Mouse (Mus musculus) left cerebral cortex, postnatal 4 days (tissue): Measurements from ENCODE around the gene Wfdc12. TPM values are rescaled to one million over a fixed set of nuclear protein-coding genes. Genes with fewer than 3 reads are reported as not detected.
A peak's percentile ranks its signal among the peaks of the same experiment; 100 is the strongest.

ENCODE experiments used
- DNase-seq: peaks from one replicate; pipeline ENCODE4 v3.0.0-alpha.2; 2022
- intact Hi-C: fragments of 180-260 bp; cut with DNase I; formaldehyde crosslinking; loops from one replicate; pipeline ENCODE4 v1.15.1; 2025
- total RNA-seq, 2 experiments: library from RNA; stranded (reverse); gene quantifications; 2 replicates each; pipeline ENCODE4 v1.2.3; 2021

The Wfdc12 gene
- total RNA-seq, 2 experiments from 2014 or later: not detected

DNA sequence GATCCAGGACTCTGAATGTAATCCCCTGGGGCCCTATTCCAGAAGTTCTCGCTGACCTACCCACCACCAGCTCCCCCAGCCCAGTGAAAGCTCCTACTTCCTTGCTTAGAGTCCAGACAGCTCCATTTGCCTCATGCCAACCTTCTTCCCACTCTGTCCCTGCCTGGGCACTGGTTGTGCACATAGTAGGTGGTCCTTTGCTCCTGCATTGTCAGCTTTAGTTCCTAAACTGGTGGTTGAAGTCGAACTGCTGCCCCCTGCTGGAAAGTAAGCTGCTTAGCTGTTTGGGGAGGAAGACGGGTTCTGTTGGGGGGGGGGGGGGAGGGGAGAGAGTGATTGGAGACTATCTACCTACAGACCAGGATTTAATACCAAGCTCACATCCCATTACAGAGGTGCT lies 10.3 kb downstream of the Wfdc12 start:
- DNase-seq: no peak
- intact Hi-C loops: no loop called here

- intact Hi-C loops: loop anchor here (10.0 kb wide), 1 partner anchor 167 kb away; no protein-coding TSS in a partner anchor
Observed at GRCm38 (mm10) chr2:164177831-164178230, 12.6 kb downstream of the Wfdc12 start.

DNA sequence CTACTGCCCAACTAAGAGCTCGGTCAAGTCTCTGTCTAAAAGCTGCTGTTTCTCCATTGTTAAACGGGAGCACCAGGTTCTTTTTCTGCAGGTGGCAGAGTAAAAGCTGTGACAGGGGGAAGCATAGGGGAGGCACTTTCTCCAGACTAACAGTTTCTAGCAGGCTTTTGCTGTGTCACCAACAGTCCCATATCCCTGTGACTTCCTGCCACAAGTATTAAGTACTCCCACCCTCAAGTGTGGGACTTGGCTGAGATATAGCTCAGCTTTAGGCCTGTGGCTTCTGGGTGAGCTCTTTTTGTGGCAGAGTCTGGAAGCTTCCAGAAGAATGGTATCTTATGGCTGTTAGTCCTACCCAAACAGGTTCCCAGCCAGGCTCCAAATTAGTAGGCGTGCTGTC lies 14.6 kb downstream of the Wfdc12 start:
- intact Hi-C loops: loop anchor here (10.0 kb wide), 1 partner anchor 169 kb away; no protein-coding TSS in a partner anchor
- DNase-seq: no peak

More at GRCm38 (mm10) chr2:164177831-164178230, 12.6 kb downstream of the Wfdc12 start:
- DNase-seq: no peak

DNA sequence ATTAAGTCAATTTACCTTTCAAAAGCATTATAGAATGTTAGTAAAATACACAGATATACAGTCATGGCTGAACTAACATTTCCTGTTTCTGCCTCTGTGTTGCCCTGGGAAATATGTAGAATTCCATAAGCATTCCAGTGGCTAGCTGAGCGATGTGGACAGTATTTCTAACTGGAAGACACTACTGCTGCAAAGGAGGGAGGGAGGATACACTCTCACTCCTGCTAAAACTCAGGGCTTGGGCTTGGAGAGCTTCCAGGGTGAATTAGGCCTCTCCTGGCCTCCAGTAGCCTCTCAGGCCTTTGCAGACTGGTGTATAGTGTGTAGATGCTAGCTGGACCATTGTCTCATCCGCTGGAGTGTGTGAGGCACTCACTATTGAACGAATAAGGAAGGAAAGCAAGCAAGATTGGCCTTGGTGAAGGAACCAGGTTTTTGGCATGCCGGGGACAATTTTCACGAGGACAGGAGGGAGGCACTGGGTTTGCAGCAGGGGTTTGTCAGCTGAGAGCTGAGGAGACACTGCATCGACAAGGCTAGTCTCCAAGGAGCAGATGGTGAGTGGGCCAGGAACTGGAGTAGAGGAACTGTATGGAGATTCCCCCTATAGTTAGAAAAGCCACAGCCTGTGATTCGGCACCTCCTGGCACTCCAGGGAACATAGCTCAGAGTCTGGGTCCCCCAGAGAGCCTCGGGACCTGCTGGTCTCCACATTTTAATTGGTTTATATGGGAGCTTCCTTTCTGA lies 15.6 kb downstream of the Wfdc12 start:
- no peak for DNase-seq
- intact Hi-C loops: loop anchor here (10.0 kb wide), 1 partner anchor 170 kb away; no protein-coding TSS in a partner anchor

DNA sequence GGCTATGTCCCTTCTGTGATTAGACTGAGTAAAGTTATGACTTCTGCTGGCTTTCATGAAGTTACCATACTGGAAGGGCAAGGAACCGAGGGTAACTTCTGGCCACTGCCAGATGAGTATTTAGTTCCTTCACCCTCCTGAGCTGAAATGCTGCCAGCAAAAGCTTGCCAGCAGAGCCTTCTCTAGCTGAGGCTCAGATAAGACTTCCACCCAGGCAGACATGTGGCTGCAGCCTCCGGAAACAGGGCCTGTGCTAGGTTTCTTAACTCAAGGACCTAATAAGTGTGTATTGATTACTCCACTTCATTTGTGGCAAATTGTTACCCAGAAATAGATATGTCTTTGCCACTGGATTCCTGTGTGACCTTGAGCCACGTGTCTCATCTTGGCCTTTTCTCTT lies 17.0 kb downstream of the Wfdc12 start:
- no peak for DNase-seq
- intact Hi-C loops: loop anchor here (10.0 kb wide), 1 partner anchor 171 kb away; no protein-coding TSS in a partner anchor

- DNase-seq: no peak
Observed at GRCm38 (mm10) chr2:164170902-164171301, 19.5 kb downstream of the Wfdc12 start, which contains the start of gene Kcns1. Gene Kcns1, minus strand, starts transcription at chr2:164171113.

GRCm38 (mm10) chr2:164170326-164170725 lies 20.1 kb downstream of the Wfdc12 start:
- intact Hi-C loops: loop anchor here (10.0 kb wide), 1 partner anchor 174 kb away; no protein-coding TSS in a partner anchor
- DNase-seq: no peak

More at GRCm38 (mm10) chr2:164170902-164171301, 19.5 kb downstream of the Wfdc12 start, which contains the start of gene Kcns1:
- intact Hi-C loops: loop anchor here (10.0 kb wide), 1 partner anchor 174 kb away; no protein-coding TSS in a partner anchor

- DNase-seq: no peak
- intact Hi-C loops: no loop called here
Observed at GRCm38 (mm10) chr2:164168571-164168946, 21.8 kb downstream of the Wfdc12 start.

DNA sequence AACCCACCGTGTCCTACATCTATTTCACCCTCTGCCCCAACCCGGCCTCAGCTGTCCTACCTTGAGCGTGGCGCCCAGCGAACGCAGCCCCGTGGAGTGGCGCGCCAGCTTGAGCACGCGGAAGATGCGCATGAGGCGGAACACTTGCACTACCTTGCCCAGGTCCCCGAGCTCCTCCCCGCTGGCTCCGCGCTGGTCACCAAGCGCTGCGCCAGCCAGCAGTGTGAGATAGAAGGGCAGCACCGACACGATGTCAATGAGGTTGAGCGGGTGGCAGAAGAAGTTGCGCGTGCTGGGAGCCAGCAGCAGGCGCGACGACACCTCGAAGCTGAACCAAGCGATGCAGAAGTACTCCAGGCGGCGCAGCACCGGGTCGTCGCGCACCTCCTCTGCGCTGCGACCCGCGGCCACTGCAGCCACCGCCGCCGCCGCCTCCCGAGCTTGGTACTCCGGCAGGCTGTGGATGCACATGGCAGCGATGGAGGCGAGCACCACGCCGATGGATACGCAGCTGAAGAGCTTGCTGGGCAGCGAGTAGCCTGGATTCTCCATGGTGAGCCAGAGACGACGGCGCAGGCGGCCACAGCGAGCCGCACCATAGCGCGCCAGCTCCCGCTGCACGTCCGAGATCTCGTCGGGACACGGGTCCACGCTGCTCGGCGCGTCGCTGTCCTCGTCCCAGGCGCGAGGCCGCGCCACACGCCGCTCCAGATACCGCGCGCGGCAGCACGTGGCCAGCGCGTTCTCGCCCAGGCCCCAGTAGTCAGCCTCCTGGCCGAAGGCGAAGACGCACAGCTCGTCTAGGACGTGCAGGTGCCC lies 22.4 kb downstream of the Wfdc12 start:
- DNase-seq: no peak
- intact Hi-C loops: no loop called here

DNA sequence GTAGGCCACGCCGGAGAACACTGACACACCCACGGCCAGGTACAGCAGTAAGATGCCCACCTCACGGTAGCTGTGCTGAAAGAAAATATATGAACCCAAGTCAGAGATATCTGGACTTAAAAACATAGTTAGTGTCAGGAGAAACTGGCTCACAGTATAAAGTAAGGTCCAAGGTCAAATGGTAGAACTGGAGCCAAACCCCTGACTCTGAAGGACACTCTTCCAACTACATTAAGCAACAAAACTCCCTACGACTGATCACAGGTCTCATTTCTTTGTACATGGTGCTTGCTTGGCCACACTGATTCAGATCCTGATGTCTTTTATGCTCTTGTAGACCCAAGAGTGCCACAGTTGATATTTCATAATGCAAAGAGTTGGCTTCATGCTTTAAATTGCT lies 25.5 kb downstream of the Wfdc12 start:
- DNase-seq: no peak
- intact Hi-C loops: no loop called here

DNA sequence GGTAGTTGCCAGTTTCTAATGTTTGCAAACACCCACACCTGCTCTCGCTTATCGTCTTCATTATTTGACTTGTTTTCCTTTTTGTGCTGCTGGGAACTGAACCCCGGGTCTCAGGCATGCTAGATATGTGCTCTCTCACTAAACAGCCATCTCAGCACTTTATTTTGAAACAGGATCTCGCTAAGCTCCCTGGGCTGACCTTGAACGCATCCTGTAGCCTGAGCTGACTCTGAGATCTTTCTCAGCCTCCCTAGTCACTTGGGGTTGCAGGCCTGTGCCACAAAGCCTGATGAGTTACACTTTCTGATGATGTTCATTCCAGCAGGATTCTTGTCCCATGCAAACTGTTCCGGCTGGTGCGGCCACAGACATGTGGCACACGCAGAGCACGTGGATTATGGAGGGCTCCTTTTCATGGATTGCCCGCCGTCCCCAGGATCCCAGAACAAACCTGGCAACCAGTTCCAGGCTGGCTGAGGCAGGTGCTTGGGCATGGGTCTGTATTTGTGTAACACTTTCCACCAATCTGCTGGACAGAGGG lies 28.8 kb downstream of the Wfdc12 start:
- DNase-seq: no peak
- intact Hi-C loops: no loop called here

DNA sequence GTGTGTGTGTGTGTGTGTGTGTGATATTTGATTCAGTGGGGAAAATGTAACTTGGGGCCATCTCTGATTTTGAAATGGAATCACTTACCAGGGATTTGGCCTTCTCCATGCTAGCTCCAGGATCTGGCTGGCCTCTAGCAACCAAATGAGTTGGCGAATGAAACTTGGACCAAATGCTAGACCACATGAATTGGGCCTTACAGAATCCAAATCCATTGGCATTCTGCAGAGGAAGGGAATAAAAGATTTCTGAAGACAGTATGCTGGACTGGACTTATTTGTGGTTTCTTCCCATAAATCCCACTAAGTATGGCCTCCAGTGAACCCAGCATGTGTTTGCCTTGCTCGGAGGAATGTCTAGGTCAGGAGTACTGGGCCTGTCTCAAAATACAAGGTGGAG lies 31.6 kb downstream of the Wfdc12 start:
- DNase-seq: no peak
- intact Hi-C loops: no loop called here

DNA sequence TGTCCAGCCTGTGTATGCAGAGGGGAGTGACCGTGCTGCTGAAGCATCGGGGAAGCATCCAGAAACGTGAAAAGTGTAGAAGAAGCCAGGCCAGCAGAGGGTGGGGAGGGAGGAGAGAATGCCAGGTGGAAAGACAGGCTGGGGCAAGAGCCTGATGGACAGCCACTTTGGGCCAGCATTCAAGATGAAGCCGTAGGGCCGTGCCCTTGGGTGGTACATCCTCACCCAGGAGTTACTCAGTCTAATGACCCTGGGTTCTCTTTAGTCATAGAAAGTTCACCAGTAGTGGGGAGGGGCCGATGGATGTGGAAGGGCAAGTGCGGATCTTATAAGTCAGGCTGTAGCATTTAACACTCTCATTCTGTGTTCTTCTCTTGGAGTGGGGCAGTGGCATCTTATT lies 34.2 kb downstream of the Wfdc12 start:
- intact Hi-C loops: no loop called here
- no peak for DNase-seq

DNA sequence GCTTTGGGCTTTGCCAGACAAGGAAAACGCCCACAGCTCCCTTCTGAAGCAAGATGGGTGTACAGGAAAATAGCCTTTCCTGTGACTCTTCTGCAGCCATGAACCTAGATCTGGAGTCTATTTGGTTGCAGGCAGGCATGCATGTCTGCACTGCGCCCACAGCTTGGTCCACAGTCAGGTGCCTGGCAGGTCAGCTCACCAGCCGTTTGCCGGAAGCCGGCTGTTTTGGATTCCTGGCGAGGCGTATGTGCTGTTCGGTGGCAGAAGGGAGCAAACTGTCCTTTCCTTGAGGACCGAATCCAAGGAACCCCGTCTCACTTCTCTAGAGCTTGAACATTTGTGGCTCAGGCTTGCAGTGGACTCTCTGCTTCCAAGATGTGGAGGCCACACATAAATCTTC lies 36.4 kb downstream of the Wfdc12 start:
- intact Hi-C loops: no loop called here
- no peak for DNase-seq

DNA sequence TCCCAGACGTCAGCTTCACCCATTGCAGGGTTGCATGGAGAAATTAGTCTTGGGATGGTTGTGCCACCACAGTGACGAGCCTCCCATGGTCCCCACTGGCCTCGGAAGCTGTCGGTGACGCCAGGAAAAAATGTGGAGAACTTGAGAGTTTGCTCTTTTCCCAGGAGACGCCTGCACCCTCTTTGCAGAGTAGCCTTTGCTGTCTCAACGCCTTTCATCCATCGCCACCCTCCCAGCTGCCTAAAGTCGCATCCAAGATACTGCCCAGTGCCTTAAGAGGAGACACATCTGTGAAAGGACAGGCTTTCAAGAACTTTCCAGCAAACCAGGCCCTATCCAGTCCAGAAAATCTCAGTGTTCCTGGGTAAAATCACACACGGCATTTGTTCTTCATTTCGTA lies 38.1 kb downstream of the Wfdc12 start:
- intact Hi-C loops: no loop called here
- DNase-seq: no peak

DNA sequence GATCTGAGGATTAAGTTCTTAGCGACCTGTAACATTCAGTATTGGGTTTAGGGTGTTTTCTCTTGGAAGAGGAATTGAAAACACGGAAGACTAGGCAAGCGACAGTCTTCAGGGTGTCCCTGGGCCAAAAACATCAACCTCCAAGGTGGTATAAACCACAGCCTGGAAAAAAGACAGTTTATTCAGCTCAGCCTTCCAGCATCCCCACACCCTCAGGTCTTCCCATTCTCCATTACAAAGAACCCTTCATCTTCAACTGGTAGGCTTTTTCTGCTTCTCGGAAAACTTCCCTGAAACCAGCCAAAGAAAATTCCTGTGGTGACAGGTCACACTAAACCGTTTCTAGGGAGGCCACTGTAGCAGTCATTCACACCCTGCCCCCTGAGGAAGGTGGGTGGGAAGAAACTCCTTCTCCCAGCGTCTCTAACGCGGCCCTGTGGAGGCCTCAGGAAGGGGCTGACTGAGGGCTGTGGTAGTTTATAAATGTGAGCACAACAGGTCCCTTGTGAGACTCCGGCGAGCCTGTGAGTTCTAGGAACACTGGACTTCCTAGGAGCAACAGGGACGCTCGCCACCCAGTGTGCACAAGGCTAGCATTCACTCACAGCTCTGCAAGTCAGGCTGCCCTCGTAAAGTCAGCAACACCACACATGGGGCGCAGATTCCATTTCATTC lies 40.2 kb downstream of the Wfdc12 start:
- intact Hi-C loops: no loop called here
- no peak for DNase-seq

DNA sequence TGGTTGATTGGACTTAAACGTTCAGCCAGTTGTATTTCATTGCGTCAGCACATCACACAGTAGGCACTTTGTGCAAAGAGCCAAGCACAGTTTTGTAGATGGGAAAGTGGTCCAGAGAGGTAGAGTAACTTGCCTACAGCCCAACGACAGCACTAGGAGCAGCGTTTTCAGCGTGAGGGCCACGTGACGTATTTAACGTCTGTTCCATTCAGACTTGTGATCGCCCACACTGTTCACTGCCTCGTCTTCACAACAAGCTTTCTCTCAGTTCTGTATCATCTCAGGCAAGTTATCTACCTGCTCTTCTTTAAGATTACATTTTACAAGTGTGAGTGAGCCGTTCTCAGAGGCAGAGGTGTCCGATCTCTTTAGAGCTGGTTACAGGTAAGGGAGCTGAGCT lies 43.9 kb downstream of the Wfdc12 start:
- intact Hi-C loops: no loop called here
- no peak for DNase-seq

GRCm38 (mm10) chr2:164144541-164144940 lies 45.9 kb downstream of the Wfdc12 start:
- no peak for DNase-seq
- intact Hi-C loops: no loop called here

DNA sequence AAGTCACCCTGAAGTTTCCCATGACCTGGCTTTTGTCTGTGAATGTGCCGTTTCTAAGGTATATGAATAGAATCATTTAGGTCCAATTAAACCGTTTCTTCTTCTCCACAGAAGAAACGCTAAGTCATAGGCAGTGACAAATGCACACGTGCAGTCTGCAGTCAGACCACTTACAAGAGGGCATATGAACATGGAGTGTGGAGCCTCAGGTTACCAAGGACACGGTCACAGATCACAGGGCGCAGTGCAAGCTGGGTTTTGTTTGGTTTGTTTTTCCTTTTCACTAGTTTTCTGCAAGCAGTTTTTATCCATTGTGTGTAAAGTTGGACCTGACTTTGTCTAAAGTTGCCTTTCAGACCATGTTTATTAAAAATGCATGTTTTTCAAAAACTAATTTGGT lies 46.4 kb downstream of the Wfdc12 start:
- intact Hi-C loops: no loop called here
- no peak for DNase-seq

DNA sequence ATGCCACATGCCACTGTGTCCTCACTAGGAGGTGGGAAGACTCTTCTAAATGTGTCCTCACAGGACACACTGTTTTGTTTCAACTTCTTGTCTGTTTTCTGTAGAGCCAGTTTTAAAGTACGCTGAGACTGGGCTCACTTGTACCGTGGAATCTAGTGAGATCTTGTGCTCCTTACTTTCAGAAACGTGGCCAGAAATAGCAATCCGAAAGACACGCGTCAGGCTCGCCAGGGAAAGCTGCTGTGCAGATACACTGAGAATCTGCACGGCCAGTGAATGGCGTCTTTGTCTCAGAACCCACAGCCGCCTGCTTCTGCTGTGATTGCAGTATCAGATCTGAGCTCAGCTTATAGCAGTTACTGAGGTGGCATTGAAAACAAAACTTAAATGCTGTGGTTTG lies 48.4 kb downstream of the Wfdc12 start:
- DNase-seq: peak; percentile 21
- intact Hi-C loops: no loop called here
